Mouse (Mus musculus) CD4-positive, CD25-positive, alpha-beta regulatory T cell, adult 9 weeks (primary cell): Measurements from ENCODE around the gene Psg28. TPM values are rescaled to one million over a fixed set of nuclear protein-coding genes. Genes with fewer than 3 reads are reported as not detected.

Experiments
- polyA plus RNA-seq: library from polyadenylated mRNA; unstranded; fragments of 100-300 nt; shearing (Covaris generic); gene quantifications from one replicate; pipeline ENCODE4 v1.2.1, GENCODE M21; 2017

The Psg28 gene
- not detected for polyA plus RNA-seq

GRCm38 (mm10) chr7:18431941-18432340 lies at the start of gene Psg28:
Gene Psg28, minus strand, starts transcription at chr7:18432041.

Other genes with a start within 250 kb of the Psg28 start
- not detected for gene Mill1, start 186.7 kb downstream of the Psg28 start, polyA plus RNA-seq
- not detected for gene Psg18, start 77.0 kb downstream of the Psg28 start, polyA plus RNA-seq
- gene Psg26, start 52.1 kb upstream of the Psg28 start, polyA plus RNA-seq: not detected
- not detected for gene Psg25, start 100.2 kb upstream of the Psg28 start, polyA plus RNA-seq
- not detected for gene Psg27, start 135.3 kb upstream of the Psg28 start, polyA plus RNA-seq
- gene Psg23, start 184.5 kb upstream of the Psg28 start, polyA plus RNA-seq: not detected
- not detected for gene Psg21, start 224.7 kb upstream of the Psg28 start, polyA plus RNA-seq